Mouse (Mus musculus): ENCODE data around the gene Tab1. TPM values are rescaled to one million over a fixed set of nuclear protein-coding genes. Genes with fewer than 3 reads are reported as not detected.

Gene Tab1
- polyA plus RNA-seq, 1 experiment from 2014 or later, result 26.9 TPM

- Histone ChIP-seq H3K9me3 (replicated peaks; ENCODE audit: control insufficient read depth, low read length) (no peaks in the 10 kb centered on the region), H3K4me2 (ENCODE audit: low read depth, low read length) (no peak overlapping the region), H3K9ac (replicated peaks; ENCODE audit: low read length) (no peak overlapping the region), H3K27me3 (ENCODE audit: control insufficient read depth, insufficient read depth, low read length) (no peaks in the 10 kb centered on the region), H3K36me3 (replicated peaks; ENCODE audit: control insufficient read depth, insufficient read depth, low read depth, low read length) (no peaks in the 10 kb centered on the region), H3K4me3 (ENCODE audit: low read depth, low read length) (no peak overlapping the region), H3K27ac (replicated peaks; ENCODE audit: low read depth, low read length) (no peak overlapping the region), H3K4me1 (ENCODE audit: control insufficient read depth, insufficient read depth, low read length) (no peaks in the 10 kb centered on the region)
- DNase-seq (ENCODE audit: low spot score), result no peak
- ATAC-seq (replicated peaks; ENCODE audit: insufficient number of reproducible peaks, low FRiP score, low TSS enrichment, low read depth), result no peak
- WGBS, result 94% methylated on average over 8 of the region's 8 CpGs
These were observed 25.8 kb upstream of the Tab1 start for GRCm38 (mm10) chr15:80107143-80107542.

GRCm38 (mm10) chr15:80107575-80107974 is 25.4 kb upstream of the Tab1 start:
- no peak overlapping the region for H3K4me3 ChIP-seq (ENCODE audit: low read depth, low read length)
- no peaks in the 10 kb centered on the region for H3K36me3 ChIP-seq (replicated peaks; ENCODE audit: control insufficient read depth, insufficient read depth, low read depth, low read length)
- DNase-seq (ENCODE audit: low spot score) (no peak), ATAC-seq (replicated peaks; ENCODE audit: insufficient number of reproducible peaks, low FRiP score, low TSS enrichment, low read depth) (no peak)
- H3K9ac ChIP-seq (replicated peaks; ENCODE audit: low read length), result no peak overlapping the region
- 87% methylated on average over 3 of the region's 3 CpGs for WGBS
- H3K4me1 ChIP-seq (ENCODE audit: control insufficient read depth, insufficient read depth, low read length), result no peaks in the 10 kb centered on the region
- H3K27me3 ChIP-seq (ENCODE audit: control insufficient read depth, insufficient read depth, low read length), result no peaks in the 10 kb centered on the region
- H3K4me2 ChIP-seq (ENCODE audit: low read depth, low read length), result no peak overlapping the region
- no peak overlapping the region for H3K27ac ChIP-seq (replicated peaks; ENCODE audit: low read depth, low read length)
- no peaks in the 10 kb centered on the region for H3K9me3 ChIP-seq (replicated peaks; ENCODE audit: control insufficient read depth, low read length)

GRCm38 (mm10) chr15:80111436-80111835 is 21.5 kb upstream of the Tab1 start:
- Histone ChIP-seq H3K36me3 (replicated peaks; ENCODE audit: control insufficient read depth, insufficient read depth, low read depth, low read length) (no peaks in the 10 kb centered on the region), H3K9ac (replicated peaks; ENCODE audit: low read length) (no peak overlapping the region), H3K9me3 (replicated peaks; ENCODE audit: control insufficient read depth, low read length) (no peaks in the 10 kb centered on the region), H3K4me1 (ENCODE audit: control insufficient read depth, insufficient read depth, low read length) (no peaks in the 10 kb centered on the region), H3K4me2 (ENCODE audit: low read depth, low read length) (no peak overlapping the region), H3K27me3 (ENCODE audit: control insufficient read depth, insufficient read depth, low read length) (no peaks in the 10 kb centered on the region), H3K4me3 (ENCODE audit: low read depth, low read length) (no peak overlapping the region), H3K27ac (replicated peaks; ENCODE audit: low read depth, low read length) (no peak overlapping the region)
- 84% methylated on average over 12 of the region's 12 CpGs for WGBS
- no peak for DNase-seq (ENCODE audit: low spot score)
- no peak for ATAC-seq (replicated peaks; ENCODE audit: insufficient number of reproducible peaks, low FRiP score, low TSS enrichment, low read depth)

GRCm38 (mm10) chr15:80112499-80112898 is 20.4 kb upstream of the Tab1 start:
- WGBS, result 45% methylated on average over 2 of the region's 2 CpGs
- Histone ChIP-seq H3K36me3 (replicated peaks; ENCODE audit: control insufficient read depth, insufficient read depth, low read depth, low read length) (no peaks in the 10 kb centered on the region), H3K4me2 (ENCODE audit: low read depth, low read length) (no peak overlapping the region), H3K9me3 (replicated peaks; ENCODE audit: control insufficient read depth, low read length) (no peaks in the 10 kb centered on the region), H3K27me3 (ENCODE audit: control insufficient read depth, insufficient read depth, low read length) (no peaks in the 10 kb centered on the region), H3K27ac (replicated peaks; ENCODE audit: low read depth, low read length) (no peak overlapping the region), H3K9ac (replicated peaks; ENCODE audit: low read length) (no peak overlapping the region), H3K4me1 (ENCODE audit: control insufficient read depth, insufficient read depth, low read length) (no peaks in the 10 kb centered on the region), H3K4me3 (ENCODE audit: low read depth, low read length) (no peak overlapping the region)
- DNase-seq (ENCODE audit: low spot score) (no peak), ATAC-seq (replicated peaks; ENCODE audit: insufficient number of reproducible peaks, low FRiP score, low TSS enrichment, low read depth) (no peak)

- ATAC-seq (replicated peaks; ENCODE audit: insufficient number of reproducible peaks, low FRiP score, low TSS enrichment, low read depth) (no peak), DNase-seq (ENCODE audit: low spot score) (no peak)
- Histone ChIP-seq H3K4me1 (ENCODE audit: control insufficient read depth, insufficient read depth, low read length) (no peaks in the 10 kb centered on the region), H3K27me3 (ENCODE audit: control insufficient read depth, insufficient read depth, low read length) (no peaks in the 10 kb centered on the region), H3K27ac (replicated peaks; ENCODE audit: low read depth, low read length) (no peak overlapping the region), H3K9me3 (replicated peaks; ENCODE audit: control insufficient read depth, low read length) (no peaks in the 10 kb centered on the region), H3K9ac (replicated peaks; ENCODE audit: low read length) (no peak overlapping the region), H3K4me3 (ENCODE audit: low read depth, low read length) (no peak overlapping the region), H3K36me3 (replicated peaks; ENCODE audit: control insufficient read depth, insufficient read depth, low read depth, low read length) (no peaks in the 10 kb centered on the region), H3K4me2 (ENCODE audit: low read depth, low read length) (no peak overlapping the region)
- WGBS, result 85% methylated on average over 7 of the region's 7 CpGs
These were observed 18.5 kb upstream of the Tab1 start for GRCm38 (mm10) chr15:80114414-80114813.

GRCm38 (mm10) chr15:80115256-80115655 is 17.7 kb upstream of the Tab1 start:
- H3K27me3 ChIP-seq (ENCODE audit: control insufficient read depth, insufficient read depth, low read length), result no peaks in the 10 kb centered on the region
- H3K9me3 ChIP-seq (replicated peaks; ENCODE audit: control insufficient read depth, low read length), result no peaks in the 10 kb centered on the region
- H3K4me1 ChIP-seq (ENCODE audit: control insufficient read depth, insufficient read depth, low read length), result no peaks in the 10 kb centered on the region
- H3K4me3 ChIP-seq (ENCODE audit: low read depth, low read length), result no peak overlapping the region
- H3K9ac ChIP-seq (replicated peaks; ENCODE audit: low read length), result no peak overlapping the region
- ATAC-seq (replicated peaks; ENCODE audit: insufficient number of reproducible peaks, low FRiP score, low TSS enrichment, low read depth), result no peak
- no peak overlapping the region for H3K27ac ChIP-seq (replicated peaks; ENCODE audit: low read depth, low read length)
- WGBS, result 52% methylated on average over 5 of the region's 5 CpGs
- H3K4me2 ChIP-seq (ENCODE audit: low read depth, low read length), result no peak overlapping the region
- DNase-seq (ENCODE audit: low spot score), result peak; percentile 54
- H3K36me3 ChIP-seq (replicated peaks; ENCODE audit: control insufficient read depth, insufficient read depth, low read depth, low read length), result no peaks in the 10 kb centered on the region

- no peaks in the 10 kb centered on the region for H3K36me3 ChIP-seq (replicated peaks; ENCODE audit: control insufficient read depth, insufficient read depth, low read depth, low read length)
- no peak for DNase-seq (ENCODE audit: low spot score)
- H3K4me1 ChIP-seq (ENCODE audit: control insufficient read depth, insufficient read depth, low read length), result no peaks in the 10 kb centered on the region
- H3K9ac ChIP-seq (replicated peaks; ENCODE audit: low read length), result no peak overlapping the region
- H3K4me2 ChIP-seq (ENCODE audit: low read depth, low read length), result no peak overlapping the region
- ATAC-seq (replicated peaks; ENCODE audit: insufficient number of reproducible peaks, low FRiP score, low TSS enrichment, low read depth), result no peak
- H3K27me3 ChIP-seq (ENCODE audit: control insufficient read depth, insufficient read depth, low read length), result no peaks in the 10 kb centered on the region
- no peaks in the 10 kb centered on the region for H3K9me3 ChIP-seq (replicated peaks; ENCODE audit: control insufficient read depth, low read length)
- no peak overlapping the region for H3K4me3 ChIP-seq (ENCODE audit: low read depth, low read length)
- 67% methylated on average over 13 of the region's 13 CpGs for WGBS
- H3K27ac ChIP-seq (replicated peaks; ENCODE audit: low read depth, low read length), result no peak overlapping the region
These were observed 16.8 kb upstream of the Tab1 start for GRCm38 (mm10) chr15:80115866-80116794.

- 65% methylated on average over 8 of the region's 8 CpGs for WGBS
- no peaks in the 10 kb centered on the region for H3K27me3 ChIP-seq (ENCODE audit: control insufficient read depth, insufficient read depth, low read length)
- no peak overlapping the region for H3K4me2 ChIP-seq (ENCODE audit: low read depth, low read length)
- H3K36me3 ChIP-seq (replicated peaks; ENCODE audit: control insufficient read depth, insufficient read depth, low read depth, low read length), result no peaks in the 10 kb centered on the region
- no peak overlapping the region for H3K27ac ChIP-seq (replicated peaks; ENCODE audit: low read depth, low read length)
- H3K4me1 ChIP-seq (ENCODE audit: control insufficient read depth, insufficient read depth, low read length), result no peaks in the 10 kb centered on the region
- DNase-seq (ENCODE audit: low spot score) (no peak), ATAC-seq (replicated peaks; ENCODE audit: insufficient number of reproducible peaks, low FRiP score, low TSS enrichment, low read depth) (no peak)
- H3K9ac ChIP-seq (replicated peaks; ENCODE audit: low read length), result no peak overlapping the region
- H3K9me3 ChIP-seq (replicated peaks; ENCODE audit: control insufficient read depth, low read length), result no peaks in the 10 kb centered on the region
- H3K4me3 ChIP-seq (ENCODE audit: low read depth, low read length), result no peak overlapping the region
These were observed 15.8 kb upstream of the Tab1 start for GRCm38 (mm10) chr15:80117154-80117553.
